Mouse (Mus musculus) embryonic facial prominence, embryonic 10.5 days (tissue): Measurements from ENCODE around the gene Gspt1. TPM values are rescaled to one million over a fixed set of nuclear protein-coding genes. Genes with fewer than 3 reads are reported as not detected.

Source experiments
- DNase-seq: peaks from one replicate; pipeline ENCODE4 v3.0.0-alpha.2; 2017; ENCODE audit warnings: low spot score
- H3K27ac ChIP-seq: fragments of 300-500 bp; sonication (generic); replicated peaks from 2 replicates; pipeline ENCODE4 v1.5.1; 2016; ENCODE audit warnings: mild to moderate bottlenecking
- H3K27me3 ChIP-seq: fragments of 300-500 bp; sonication (generic); replicated peaks from 2 replicates; pipeline ENCODE4 v1.6.1; 2016; ENCODE audit warnings: low read depth, mild to moderate bottlenecking; ENCODE audit not compliant: poor library complexity, severe bottlenecking
- H3K36me3 ChIP-seq: fragments of 300-500 bp; sonication (generic); replicated peaks from 2 replicates; pipeline ENCODE4 v1.6.1; 2016; ENCODE audit warnings: mild to moderate bottlenecking, moderate library complexity
- H3K4me1 ChIP-seq: fragments of 300-500 bp; sonication (generic); 2 replicates; pipeline ENCODE4 v1.6.1; 2016
- H3K4me3 ChIP-seq: fragments of 300-500 bp; sonication (generic); 2 replicates; pipeline ENCODE4 v1.5.1; 2016; ENCODE audit warnings: mild to moderate bottlenecking, moderate library complexity
- H3K9me3 ChIP-seq: fragments of 300-500 bp; sonication (generic); 2 replicates; pipeline ENCODE4 v1.6.1; 2016; ENCODE audit warnings: mild to moderate bottlenecking
- WGBS: fragments of 180-500 bp; shearing (Covaris S2); methylation state at CpG from one replicate; pipeline ENCODE4 v1.1.7; 2016; 5-methylcytosine and 5-hydroxymethylcytosine counted together
- polyA plus RNA-seq: library from polyadenylated mRNA; unstranded; fragments of >200 nt; fragmentation: Nextera tagmentation; extraction: Ambion mirVana; gene quantifications from 2 replicates; pipeline ENCODE4 v1.2.1, GENCODE M21; 2016

Gspt1 gene
- polyA plus RNA-seq, 1 experiment from 2014 or later: 93.2 TPM

DNA sequence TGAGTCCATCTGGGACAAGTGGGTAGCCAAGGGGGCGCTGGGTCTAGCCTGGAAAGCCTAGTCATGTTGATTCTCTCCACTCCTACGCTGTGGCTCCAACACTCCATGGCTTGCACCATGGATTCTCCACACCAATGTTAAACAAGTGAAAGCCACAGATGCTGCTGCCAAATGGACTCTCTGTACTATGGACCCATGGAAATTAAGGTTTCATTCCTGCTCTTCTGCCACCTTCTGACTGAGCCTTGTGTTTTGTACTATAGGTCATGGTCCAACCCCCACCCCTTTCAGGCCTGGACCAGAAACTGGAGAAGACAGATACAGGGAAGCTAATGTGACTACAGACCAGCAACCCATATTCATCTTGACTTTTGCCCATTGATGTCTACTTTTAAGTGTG, 12.4 kb upstream of the Gspt1 start:
- 85% methylated on average over 2 of the region's 2 CpGs for WGBS
- no peak overlapping the region; the same call in 1 of the 2 replicates for H3K27ac ChIP-seq

DNA sequence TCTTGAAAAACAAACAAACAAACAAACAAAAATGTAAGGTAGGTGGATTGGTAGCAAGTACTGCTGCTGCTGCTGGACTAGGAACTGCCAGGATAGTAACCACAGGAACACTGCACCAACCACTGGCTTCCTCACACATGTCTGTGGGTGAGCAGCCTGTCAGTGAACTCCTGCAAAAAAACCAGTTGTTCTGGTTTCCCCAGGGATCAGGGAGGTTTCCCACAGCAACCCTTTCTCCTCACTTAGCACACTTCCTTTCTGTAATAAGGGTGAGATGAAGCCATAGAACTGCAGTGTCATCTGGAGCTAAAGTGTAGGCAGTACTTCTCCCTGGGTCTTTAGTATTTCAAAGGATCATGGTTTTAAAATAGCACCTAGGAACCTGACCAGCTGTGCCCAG, 9.1 kb upstream of the Gspt1 start:
- Histone ChIP-seq H3K36me3 (no peaks in the 10 kb centered on the region), H3K27ac (no peak overlapping the region), H3K9me3 (no peaks in the 10 kb centered on the region), H3K4me3 (no peak overlapping the region), H3K27me3 (no peaks in the 10 kb centered on the region), H3K4me1 (peaks cover 11% of the 10 kb centered on the region)
- peak; percentile 20 for DNase-seq

More for the DNA sequence above, 12.4 kb upstream of the Gspt1 start:
- no peak for DNase-seq
- H3K36me3 ChIP-seq: no peaks in the 10 kb centered on the region
- no peak overlapping the region for H3K4me3 ChIP-seq
- H3K4me1 ChIP-seq: peaks cover 18% of the 10 kb centered on the region
- H3K27me3 ChIP-seq: no peaks in the 10 kb centered on the region
- no peaks in the 10 kb centered on the region for H3K9me3 ChIP-seq

DNA sequence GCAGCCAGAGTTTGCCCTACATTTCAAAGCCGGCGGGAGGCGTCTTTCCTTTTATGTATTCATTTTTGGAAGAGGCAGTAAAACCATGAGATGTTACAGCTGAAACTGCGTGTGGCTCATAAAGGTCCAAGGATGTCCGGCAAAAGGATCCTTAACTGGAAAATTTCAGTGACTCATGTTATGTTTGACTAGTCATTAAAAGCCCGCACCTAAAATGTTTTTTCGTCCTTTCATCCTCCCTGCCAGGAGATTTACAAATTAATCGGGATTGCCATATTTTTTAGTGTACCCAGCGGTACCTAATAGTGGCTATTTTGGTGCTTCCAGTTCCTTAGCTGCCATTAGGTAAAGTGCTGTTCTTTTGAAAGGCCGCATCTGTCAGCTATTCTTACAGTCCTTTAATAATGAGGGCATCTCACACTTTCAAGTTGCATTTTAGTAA, 619 bp upstream of the Gspt1 start:
- peaks cover 17% of the 10 kb centered on the region for H3K4me1 ChIP-seq
- 28% methylated on average over 10 of the region's 10 CpGs for WGBS
- H3K9me3 ChIP-seq: no peaks in the 10 kb centered on the region
- H3K36me3 ChIP-seq: peaks cover 7% of the 10 kb centered on the region
- no peak for DNase-seq
- peak overlapping the region; percentile 98 for H3K4me3 ChIP-seq
- H3K27me3 ChIP-seq: no peaks in the 10 kb centered on the region
- H3K27ac ChIP-seq: peak overlapping the region; percentile 95

DNA sequence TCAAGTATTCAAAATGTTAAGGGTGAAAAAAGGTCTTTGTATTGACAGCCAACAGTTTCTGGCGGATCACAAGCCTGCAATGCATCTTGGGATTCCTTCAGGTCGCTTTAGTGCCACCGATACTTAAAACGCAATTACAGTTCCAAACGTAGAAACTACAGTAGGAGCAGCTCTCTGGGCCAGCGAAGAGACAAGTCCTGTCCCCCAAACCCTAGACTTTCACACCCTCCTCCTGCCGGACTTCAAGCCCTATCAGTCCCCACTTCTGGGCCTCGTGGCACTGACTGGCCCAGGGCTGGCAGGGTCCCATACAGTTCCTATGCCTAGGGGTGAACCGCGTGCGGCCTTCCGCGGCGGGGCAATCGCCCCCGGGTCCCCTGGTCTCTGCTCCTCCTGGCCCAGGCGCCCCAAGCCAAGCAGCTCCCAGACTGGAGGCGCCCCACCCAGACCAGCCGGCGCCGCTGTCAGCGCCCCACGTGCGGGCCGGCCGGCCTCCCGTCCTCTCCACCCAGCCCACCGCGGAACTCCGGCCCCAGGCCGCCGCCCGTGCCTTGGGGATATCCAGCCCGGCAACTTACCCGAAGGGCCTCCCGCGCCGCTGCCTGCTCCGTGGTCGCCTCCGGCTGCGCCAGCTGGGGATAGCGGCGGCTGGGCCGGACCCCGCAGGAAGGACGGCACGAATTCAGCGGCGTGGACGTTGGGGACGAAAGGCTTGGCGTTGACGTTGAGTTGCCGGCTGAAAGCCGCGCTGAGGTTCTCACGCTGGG, 877 bp downstream of the Gspt1 start:
- no peaks in the 10 kb centered on the region for H3K27me3 ChIP-seq
- no peaks in the 10 kb centered on the region for H3K9me3 ChIP-seq
- DNase-seq: peak; percentile 64
- H3K4me1 ChIP-seq: peaks cover 17% of the 10 kb centered on the region
- H3K27ac ChIP-seq: peak overlapping the region; percentile 95
- peak overlapping the region; percentile 98 for H3K4me3 ChIP-seq
- WGBS: under 1% methylated on average over 58 of the region's 58 CpGs
- peaks cover 11% of the 10 kb centered on the region for H3K36me3 ChIP-seq

DNA sequence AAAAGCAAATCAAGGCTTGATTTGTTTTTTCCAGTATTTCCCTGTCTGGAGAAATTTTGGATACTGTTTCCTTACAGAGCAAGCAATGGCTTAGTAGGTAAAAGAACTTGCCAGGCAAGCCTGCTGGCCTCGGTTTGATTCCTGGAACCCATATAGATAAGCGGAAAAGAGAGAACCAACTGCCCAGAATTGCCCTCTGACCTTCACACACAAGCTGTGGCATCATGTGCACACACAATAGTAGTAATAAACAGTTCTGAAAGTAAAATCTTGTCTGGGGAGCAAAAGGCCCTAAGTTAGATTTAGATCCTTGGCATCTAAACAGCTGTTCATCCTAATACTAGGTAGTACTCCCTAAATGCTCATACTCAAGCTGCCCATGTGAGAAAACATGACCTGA, 6.3 kb downstream of the Gspt1 start:
- WGBS: 84% methylated on average over 2 of the region's 2 CpGs
- H3K4me1 ChIP-seq: peaks cover 12% of the 10 kb centered on the region
- no peak for DNase-seq
- no peak overlapping the region for H3K4me3 ChIP-seq
- no peak overlapping the region for H3K27ac ChIP-seq
- no peaks in the 10 kb centered on the region for H3K27me3 ChIP-seq
- peaks cover 17% of the 10 kb centered on the region for H3K36me3 ChIP-seq
- no peaks in the 10 kb centered on the region for H3K9me3 ChIP-seq

DNA sequence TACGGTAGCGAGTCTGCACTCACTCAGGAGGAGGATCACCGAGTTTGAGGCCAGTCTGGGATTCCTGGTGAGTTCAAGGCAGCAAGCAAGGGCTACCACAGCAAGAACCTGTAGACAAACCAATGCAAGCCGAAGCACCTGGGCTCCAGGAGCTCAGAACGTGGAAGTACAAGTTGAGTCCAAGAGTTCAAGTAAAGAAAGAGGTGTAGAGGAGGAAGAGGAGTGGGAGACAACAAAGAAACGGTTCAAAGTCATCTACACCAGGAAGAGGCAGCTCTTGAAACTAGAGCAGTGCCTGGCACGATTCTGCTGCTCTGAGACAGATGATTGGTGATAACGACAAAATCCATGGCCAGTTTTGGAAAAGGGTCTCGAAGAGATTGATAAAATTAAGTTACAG, 8.4 kb downstream of the Gspt1 start:
- H3K4me3 ChIP-seq: no peak overlapping the region
- no peaks in the 10 kb centered on the region for H3K9me3 ChIP-seq
- 85% methylated on average over 9 of the region's 9 CpGs for WGBS
- no peaks in the 10 kb centered on the region; the same call in 1 of the 2 replicates for H3K4me1 ChIP-seq
- H3K36me3 ChIP-seq: peaks cover 16% of the 10 kb centered on the region
- no peak overlapping the region for H3K27ac ChIP-seq
- no peaks in the 10 kb centered on the region for H3K27me3 ChIP-seq
- DNase-seq: no peak

DNA sequence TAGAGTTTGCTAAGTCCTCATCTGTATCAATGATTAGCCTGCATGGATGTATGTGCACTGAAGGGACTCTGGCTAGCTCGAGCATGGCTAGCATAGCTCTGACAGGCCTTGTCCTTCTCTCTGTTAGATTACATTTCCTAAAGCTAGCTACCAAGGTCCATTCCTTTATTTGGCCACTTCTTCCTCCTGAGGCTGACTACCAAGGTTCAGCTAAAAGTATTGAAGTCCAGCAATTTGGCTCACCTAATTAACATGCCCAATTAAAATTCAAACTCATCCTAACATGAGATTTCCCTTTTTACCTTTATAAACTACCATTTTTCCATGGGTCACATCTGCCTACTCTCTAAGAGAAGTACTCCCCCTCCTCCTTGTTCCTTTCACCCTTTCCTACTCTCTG, 11.7 kb downstream of the Gspt1 start:
- 90% methylated on average over 1 of the region's 1 CpGs for WGBS
- DNase-seq: no peak
- peaks cover 33% of the 10 kb centered on the region for H3K36me3 ChIP-seq
- no peaks in the 10 kb centered on the region for H3K4me1 ChIP-seq
- H3K27ac ChIP-seq: no peak overlapping the region
- H3K9me3 ChIP-seq: no peaks in the 10 kb centered on the region
- no peak overlapping the region for H3K4me3 ChIP-seq
- no peaks in the 10 kb centered on the region for H3K27me3 ChIP-seq

DNA sequence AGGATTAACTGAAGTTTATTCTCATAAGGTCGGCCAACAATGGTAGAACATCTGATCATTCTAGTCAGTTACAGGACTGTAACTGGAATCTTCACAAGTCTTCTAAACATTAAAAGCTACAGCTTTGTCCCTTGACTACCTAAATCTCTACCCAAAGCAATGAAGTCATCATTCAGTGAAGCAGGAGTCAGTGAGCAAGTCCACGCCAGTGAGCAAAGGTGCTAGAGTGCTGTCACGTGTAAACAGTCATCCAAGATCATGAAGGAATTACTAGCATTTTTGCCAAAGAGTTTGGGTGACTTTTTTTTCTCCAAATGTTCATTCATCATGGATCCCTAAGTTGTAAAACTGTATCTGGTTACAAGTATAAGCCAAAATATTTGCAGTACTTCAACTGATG, 36.3 kb downstream of the Gspt1 start:
- Histone ChIP-seq H3K4me3 (no peak overlapping the region), H3K4me1 (no peaks in the 10 kb centered on the region), H3K27me3 (no peaks in the 10 kb centered on the region), H3K27ac (no peak overlapping the region), H3K9me3 (no peaks in the 10 kb centered on the region), H3K36me3 (peaks cover 100% of the 10 kb centered on the region)
- 88% methylated on average over 3 of the region's 3 CpGs for WGBS
- no peak for DNase-seq

DNA sequence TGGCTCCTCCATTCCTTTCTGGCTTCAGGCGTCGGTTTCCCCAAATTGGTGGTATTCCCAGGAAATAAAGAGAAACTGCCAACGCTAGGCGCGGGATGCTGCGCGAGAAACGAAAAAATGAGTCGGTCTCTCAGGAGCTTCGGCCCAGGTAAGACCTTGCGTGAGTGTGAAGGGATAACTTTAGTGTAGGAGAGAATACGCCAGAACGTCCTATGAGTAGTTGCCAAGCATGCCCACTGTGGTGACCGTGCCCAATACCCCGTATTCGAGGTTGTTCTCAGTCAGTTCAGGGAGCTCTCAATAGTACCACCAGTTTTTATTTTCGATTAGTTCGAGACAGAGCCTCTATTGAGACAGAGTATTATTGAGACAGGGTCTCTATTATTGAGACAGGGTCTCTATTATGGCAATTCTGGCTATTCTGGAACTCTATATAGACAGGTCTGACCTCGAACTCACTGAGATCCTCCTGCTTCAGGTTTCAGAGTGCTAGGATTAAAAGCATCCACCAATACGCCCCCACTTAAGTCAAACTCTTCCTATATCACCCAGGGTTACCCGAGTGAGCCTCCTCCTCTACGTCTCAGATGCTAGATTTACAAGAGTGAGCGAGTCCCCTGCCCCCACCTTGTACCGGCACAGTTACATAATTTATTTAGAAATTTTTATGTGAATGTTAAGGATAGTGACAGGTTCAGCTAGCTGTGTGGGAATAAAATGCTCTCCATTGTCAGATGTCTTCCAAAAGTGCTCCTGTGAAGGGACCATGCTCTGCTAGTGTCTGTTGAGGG, 50.3 kb downstream of the Gspt1 start:
- H3K27me3 ChIP-seq: no peaks in the 10 kb centered on the region
- peaks cover 66% of the 10 kb centered on the region for H3K36me3 ChIP-seq
- H3K9me3 ChIP-seq: no peaks in the 10 kb centered on the region
- peak overlapping the region; percentile 93 for H3K27ac ChIP-seq
- 10% methylated on average over 24 of the region's 24 CpGs for WGBS
- no peak for DNase-seq
- H3K4me1 ChIP-seq: peaks cover 30% of the 10 kb centered on the region
- peak overlapping the region; percentile 95 for H3K4me3 ChIP-seq

DNA sequence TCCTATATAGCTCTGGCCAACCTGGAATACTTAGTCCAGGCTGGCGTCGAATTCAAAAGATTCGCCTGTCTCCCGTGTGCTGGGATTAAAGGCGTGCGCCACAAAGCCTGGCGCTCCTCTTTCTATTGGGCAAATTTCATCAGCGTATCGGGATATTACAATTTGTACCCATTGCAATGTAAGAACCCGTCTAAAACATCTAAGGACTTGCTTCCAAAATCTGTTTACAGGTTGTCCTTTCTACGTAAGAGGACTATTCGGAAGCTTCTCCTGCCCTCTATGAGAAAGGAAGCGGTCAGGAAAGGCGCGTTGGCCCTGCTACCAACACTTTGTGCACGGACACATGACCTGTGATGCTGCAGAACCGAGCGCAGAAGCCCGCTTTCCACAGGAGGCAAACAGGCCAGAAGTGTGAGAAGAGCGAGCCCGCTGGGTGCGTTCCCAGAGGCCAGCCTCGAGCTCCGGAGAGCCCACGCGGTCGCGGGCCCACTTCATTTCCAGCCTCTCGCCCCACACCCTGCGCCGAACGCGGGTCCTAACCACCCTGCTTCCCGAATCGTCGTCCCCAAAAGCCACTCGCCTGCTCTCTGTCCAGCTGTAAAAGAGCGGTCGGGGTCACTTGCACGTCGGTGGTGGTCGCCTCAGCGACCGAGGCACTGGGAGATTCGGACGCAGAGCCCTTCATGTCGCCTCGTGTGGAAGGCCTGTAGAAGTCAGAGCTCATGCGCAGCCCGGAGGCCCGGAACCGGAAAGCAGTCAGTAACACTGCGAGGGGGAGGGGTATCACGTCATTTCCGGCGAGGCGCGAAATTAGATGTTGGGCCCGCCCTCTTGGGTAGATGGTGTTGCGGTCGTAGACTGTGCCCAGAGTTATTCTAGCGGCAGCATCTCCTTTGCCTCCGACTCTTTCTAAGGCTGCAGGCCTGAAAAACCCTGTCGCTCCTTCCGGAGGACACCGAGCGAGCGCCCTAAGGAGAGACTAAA, 51.3 kb downstream of the Gspt1 start, which contains the start of gene Rsl1d1:
Rsl1d1 (minus strand) TSS at position 761 of the 984 bp plus-strand sequence.
- Histone ChIP-seq H3K27ac (peak within 1 kb of the TSS; percentile 93), H3K36me3 (peaks cover 66% of the 10 kb centered on the region)

DNA sequence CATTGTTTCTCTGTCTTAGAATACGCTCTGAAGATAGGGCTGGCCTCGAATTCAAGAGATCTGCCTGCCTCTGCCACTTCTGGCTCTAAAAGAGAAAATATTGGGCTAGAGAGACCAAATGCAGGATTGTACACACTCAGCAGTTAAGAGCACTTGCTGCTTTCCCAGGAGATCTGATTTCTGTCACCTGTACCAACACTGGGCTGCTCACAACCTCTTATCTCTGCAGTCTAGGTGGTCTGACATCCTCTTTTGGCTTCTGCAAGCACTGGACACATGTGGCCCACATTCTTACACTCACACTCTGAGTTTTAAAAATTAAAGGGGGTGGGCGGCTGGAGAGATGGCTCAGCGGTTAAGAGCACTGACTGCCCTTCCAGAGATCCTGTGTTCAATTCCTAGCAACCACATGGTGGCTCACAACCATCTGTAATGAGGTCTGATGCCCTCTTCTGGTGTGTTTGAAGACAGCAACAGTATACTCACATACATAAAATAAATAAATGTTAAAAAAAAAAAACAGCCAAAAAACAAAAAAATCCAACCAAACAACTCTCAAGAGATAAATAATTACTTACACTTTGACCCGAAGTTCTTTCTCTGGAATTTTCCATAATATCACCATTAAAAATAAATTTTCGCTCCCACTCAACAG, 52.3 kb downstream of the Gspt1 start:
- no peaks in the 10 kb centered on the region for H3K27me3 ChIP-seq
- peak overlapping the region; percentile 95 for H3K4me3 ChIP-seq
- H3K36me3 ChIP-seq: peaks cover 67% of the 10 kb centered on the region
- H3K4me1 ChIP-seq: peaks cover 36% of the 10 kb centered on the region
- WGBS: 67% methylated on average over 6 of the region's 6 CpGs
- peak overlapping the region; percentile 93 for H3K27ac ChIP-seq
- H3K9me3 ChIP-seq: no peaks in the 10 kb centered on the region
- no peak for DNase-seq

More for the DNA sequence above, 51.3 kb downstream of the Gspt1 start, which contains the start of gene Rsl1d1:
- peak; percentile 97 for DNase-seq
- H3K27me3 ChIP-seq: no peaks in the 10 kb centered on the region
- H3K9me3 ChIP-seq: no peaks in the 10 kb centered on the region
- peaks cover 36% of the 10 kb centered on the region for H3K4me1 ChIP-seq
- under 1% methylated on average over 68 of the region's 68 CpGs for WGBS
- H3K4me3 ChIP-seq: peak within 1 kb of the TSS; percentile 95
